Mouse (Mus musculus) gastrocnemius, postnatal 4 days (tissue): ENCODE results near the gene Gm10057. TPM values are rescaled to one million over a fixed set of nuclear protein-coding genes. Genes with fewer than 3 reads are reported as not detected.
"Not testable (repeated sequence)": the region's sequence is repeated elsewhere in the genome, so short reads cannot be mapped to it uniquely, and the experiment has no call there.

Experiments
- DNase-seq, 2 experiments: peaks; one replicate each; pipeline ENCODE4 v3.0.0; 2021 to 2022; ENCODE audit warnings: low spot score in 2 of 2, mixed read lengths in 2 of 2
- long read RNA-seq, 2 experiments: library from polyadenylated mRNA; stranded (forward); transcript quantifications; one replicate each; pipeline ENCODE4 v2.0.0; 2021
- total RNA-seq, 2 experiments: library from RNA; stranded (reverse); gene quantifications; 2 replicates each; pipeline ENCODE4 v1.2.3; 2021

Gm10057 gene
- not detected for total RNA-seq
- long read RNA-seq, experiment 1 = 0 reads
- long read RNA-seq, experiment 2 = 0 reads

DNA sequence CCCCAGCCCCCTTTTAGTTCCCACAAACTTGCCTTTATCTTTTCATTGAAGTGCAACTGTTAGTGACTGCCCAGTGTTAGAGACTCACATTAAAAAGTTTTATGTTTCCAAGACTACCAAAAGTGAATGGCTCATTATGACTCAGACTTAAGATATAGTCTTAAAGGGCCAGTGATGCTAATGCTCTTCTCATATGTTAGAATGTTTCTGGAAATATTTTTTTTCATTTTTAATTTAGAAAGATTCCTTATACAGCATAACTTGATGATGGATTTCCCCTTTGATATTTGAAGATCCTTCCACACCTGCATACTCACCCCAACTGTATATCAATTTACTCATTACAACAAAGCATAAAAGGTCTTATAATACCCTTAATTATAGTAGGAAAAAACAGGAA is at the start of gene Gm10057:
Gene Gm10057, minus strand, starts transcription at position 101 of the 400 bp plus-strand sequence.
- DNase-seq = not testable (repeated sequence)

- DNase-seq = not testable (repeated sequence)
These were observed 21.1 kb downstream of the Gm10057 start, which contains the start of gene 4921511M17Rik for GRCm38 (mm10) chrX:154033727-154034126. 4921511M17Rik (minus strand) TSS chrX:154033827.

DNA sequence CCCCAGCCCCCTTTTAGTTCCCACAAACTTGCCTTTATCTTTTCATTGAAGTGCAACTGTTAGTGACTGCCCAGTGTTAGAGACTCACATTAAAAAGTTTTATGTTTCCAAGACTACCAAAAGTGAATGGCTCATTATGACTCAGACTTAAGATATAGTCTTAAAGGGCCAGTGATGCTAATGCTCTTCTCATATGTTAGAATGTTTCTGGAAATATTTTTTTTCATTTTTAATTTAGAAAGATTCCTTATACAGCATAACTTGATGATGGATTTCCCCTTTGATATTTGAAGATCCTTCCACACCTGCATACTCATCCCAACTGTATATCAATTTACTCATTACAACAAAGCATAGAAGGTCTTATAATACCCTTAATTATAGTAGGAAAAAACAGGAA is 42.3 kb downstream of the Gm10057 start, which contains the start of gene Samt1:
Gene Samt1, minus strand, starts transcription at position 101 of the 400 bp plus-strand sequence.
- not testable (repeated sequence) for DNase-seq

Other genes starting within 250 kb of the Gm10057 start
- gene Spin2c, start 222.8 kb downstream of the Gm10057 start, total RNA-seq = 1 to 10 TPM; 1.0 to 1.5 TPM
- not detected for gene Samt1, start 42.4 kb downstream of the Gm10057 start, total RNA-seq
- not detected for gene 4921511M17Rik, start 21.2 kb downstream of the Gm10057 start, total RNA-seq
- gene Gm15140, start 65.6 kb upstream of the Gm10057 start, total RNA-seq = not detected